9 mouse cellular contexts compared by ENCODE assay signal in genomic region chr7:99813394-99813793, GRCm38 (mm10). TPM values are rescaled to one million over a fixed set of nuclear protein-coding genes. Genes with fewer than 3 reads are reported as not detected.
DNase-seq lines count a peak whose midpoint lies in the region; TF ChIP-seq lines count a peak whose summit lies in the region.
"Had no signal": no experiment of that assay in that cellular context is flagged by ENCODE, and none has a peak within 500 bp of the region (broad histone marks: within the 10 kb centered on the region; RNA-seq: fewer than 3 reads in every experiment).

No protein-coding gene starts in this region.

- H3K4me3 ChIP-seq in lung, adult 2 months (replicated peaks; ENCODE audit: extremely low read depth, low read depth, low read length): no peak overlapping the region
- no peak overlapping the region for H3K4me3 ChIP-seq in forebrain, embryonic 10.5 days
- H3K4me3 ChIP-seq: liver, embryonic 13.5 days had no signal

- no peaks in the 10 kb centered on the region for H3K9me3 ChIP-seq in forebrain, embryonic 10.5 days
- H3K9me3 ChIP-seq: liver, embryonic 13.5 days had no signal

- 87% methylated on average over 11 of the region's 11 CpGs for WGBS in lung, adult 2 months
- 85% methylated on average over 11 of the region's 11 CpGs for WGBS in forebrain, embryonic 10.5 days

- TF ChIP-seq CTCF in lung, adult 2 months (IDR thresholded peaks at IDR 0.05; ENCODE audit: insufficient read depth, low read length): peak; percentile 67

- H3K27me3 ChIP-seq in forebrain, embryonic 10.5 days (ENCODE audit: poor library complexity, severe bottlenecking): no peaks in the 10 kb centered on the region
- H3K27me3 ChIP-seq: liver, embryonic 13.5 days had no signal

- TF ChIP-seq POLR2A in lung, adult 2 months (IDR thresholded peaks at IDR 0.05; ENCODE audit: borderline replicate concordance, extremely low read depth, low read depth, low read length): no peak

- peaks cover 3% of the 10 kb centered on the region; the same call in 1 of the 2 replicates for H3K36me3 ChIP-seq in forebrain, embryonic 10.5 days (replicated peaks)

- no peaks in the 10 kb centered on the region for H3K4me1 ChIP-seq in lung, adult 2 months (ENCODE audit: control insufficient read depth, insufficient read depth, low read length)
- peaks cover 4% of the 10 kb centered on the region; the same call in 1 of the 2 replicates for H3K4me1 ChIP-seq in forebrain, embryonic 10.5 days

- DNase-seq in adrenal gland, adult 18-20 months (ENCODE audit: low spot score in 2 of 2): peak; percentile 47 to 50
- DNase-seq in adrenal gland, adult 8-10 months: no peak
- DNase-seq in left cerebral cortex, postnatal 4 days: peak; percentile 23
- DNase-seq in left cerebral cortex, adult 11 months (ENCODE audit: low spot score): no peak
- peak; percentile 13 for DNase-seq in cerebellum, adult 8-10 months
- peak; percentile 55 for DNase-seq in lung, adult 2 months
- DNase-seq in thymus, postnatal 36 days: peak; percentile 68 to 73
- DNase-seq in forebrain, embryonic 10.5 days (ENCODE audit: extremely low spot score, low spot score): no peak
- DNase-seq: liver, embryonic 13.5 days had no signal

- no peak overlapping the region for H3K27ac ChIP-seq in forebrain, embryonic 10.5 days
- H3K27ac ChIP-seq: liver, embryonic 13.5 days had no signal

- intact Hi-C loops in left cerebral cortex, postnatal 4 days (cut with DNase I): no loop called here

RNA-seq across cellular contexts. Expression of gene Neu3, which starts 14.8 kb away (rescaled TPM):
- 1 to 10 TPM; 1.9 to 2.4 TPM for total RNA-seq in adrenal gland, adult 18-20 months (2021)
- 1 to 10 TPM; 1.9 to 3.9 (median 3.4) TPM for total RNA-seq in adrenal gland, adult 8-10 months (2022)
- total RNA-seq in left cerebral cortex, postnatal 4 days (2021): 1 to 10 TPM; 2.4 to 2.5 TPM
- 3.4 TPM in 2 replicates for polyA plus RNA-seq in lung, adult 2 months (2012; rRNA removed)
- 2.1 and 2.2 TPM in 2 replicates for polyA plus RNA-seq in forebrain, embryonic 10.5 days (2016; fragmentation: Nextera tagmentation; extraction: Ambion mirVana)

RNA-seq across cellular contexts. Expression of gene Xrra1, which starts 45.5 kb away (rescaled TPM):
- total RNA-seq in adrenal gland, adult 18-20 months (2021): 1 to 10 TPM in 1 of 2 experiments, not detected in 1; 2.8 TPM
- total RNA-seq in adrenal gland, adult 8-10 months (2022): 1 to 10 TPM in 2 of 4 experiments, under 1 TPM in 2; 0.35 to 4.6 (median 2.3) TPM
- total RNA-seq in left cerebral cortex, postnatal 4 days (2021): 1 to 10 TPM in 1 of 2 experiments, under 1 TPM in 1; 0.64 to 1.4 TPM
- polyA plus RNA-seq in lung, adult 2 months (2012; rRNA removed): 0.87 and 1.1 TPM in 2 replicates
- polyA plus RNA-seq in forebrain, embryonic 10.5 days (2016; fragmentation: Nextera tagmentation; extraction: Ambion mirVana): 0.48 and 0.52 TPM in 2 replicates
- polyA plus RNA-seq: liver, embryonic 13.5 days had no signal

RNA-seq across cellular contexts. Expression of gene Spcs2, which starts 49.9 kb away (rescaled TPM):
- total RNA-seq in adrenal gland, adult 18-20 months (2021): 100 to 1,000 TPM; 150 to 191 TPM
- total RNA-seq in adrenal gland, adult 8-10 months (2022): 100 to 1,000 TPM; 194 to 235 (median 202) TPM
- total RNA-seq in left cerebral cortex, postnatal 4 days (2021): 10 to 100 TPM; 83.1 to 90.7 TPM
- 21.5 and 45.6 TPM in 2 replicates for polyA plus RNA-seq in lung, adult 2 months (2012; rRNA removed)
- 367 and 394 TPM in 2 replicates for polyA plus RNA-seq in forebrain, embryonic 10.5 days (2016; fragmentation: Nextera tagmentation; extraction: Ambion mirVana)

RNA-seq across cellular contexts. Expression of gene Olfr521, which starts 50.1 kb away (rescaled TPM):
- not detected for total RNA-seq in adrenal gland, adult 18-20 months (2021)
- not detected for total RNA-seq in adrenal gland, adult 8-10 months (2022)
- total RNA-seq in left cerebral cortex, postnatal 4 days (2021): not detected
- not detected in 2 replicates for polyA plus RNA-seq in lung, adult 2 months (2012; rRNA removed)
- polyA plus RNA-seq in forebrain, embryonic 10.5 days (2016; fragmentation: Nextera tagmentation; extraction: Ambion mirVana): not detected in 2 replicates
- polyA plus RNA-seq: liver, embryonic 13.5 days had no signal

Comparison
In these comparisons a context has a peak if more than half of its experiments do, and no peak if none do; other contexts are left out.
1. DNase-seq: peak in adrenal gland, adult 18-20 months (2 of 2), left cerebral cortex, postnatal 4 days (single experiment), cerebellum, adult 8-10 months (single experiment), lung, adult 2 months (single experiment) and thymus, postnatal 36 days (2 of 2); none in adrenal gland, adult 8-10 months (single experiment), left cerebral cortex, adult 11 months (single experiment) and forebrain, embryonic 10.5 days (single experiment).